Mouse (Mus musculus): ENCODE results near the gene Olfr1303. TPM values are rescaled to one million over a fixed set of nuclear protein-coding genes. Genes with fewer than 3 reads are reported as not detected.

Olfr1303 gene
- not detected for polyA plus RNA-seq (2014; fragmentation: Illumina TruSeq; extraction: RNeasy Lipid Tissue Mini Kit (QIAGEN cat#74804); ENCODE audit: low read depth, low replicate concordance)

DNA sequence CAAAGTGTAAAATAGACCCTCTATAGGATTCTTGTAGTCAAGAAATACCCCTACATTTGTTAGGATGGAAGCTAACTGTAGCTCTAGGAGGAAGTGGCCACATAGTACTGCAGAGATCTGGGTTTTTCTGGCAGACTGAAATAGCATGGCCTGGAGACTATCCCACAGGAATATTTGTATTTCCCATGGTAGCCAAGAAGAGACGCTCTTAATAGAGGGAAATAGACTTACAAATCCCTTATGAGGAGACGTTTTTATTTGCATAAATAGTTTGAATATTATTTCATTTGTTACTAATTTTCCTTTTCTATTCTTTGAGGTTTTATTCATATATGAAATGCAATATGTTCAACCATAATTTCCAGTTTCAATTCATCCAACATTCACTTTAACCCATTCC is at the start of gene Olfr1303:
Gene Olfr1303, minus strand, starts transcription at position 101 of the 400 bp plus-strand sequence.

DNA sequence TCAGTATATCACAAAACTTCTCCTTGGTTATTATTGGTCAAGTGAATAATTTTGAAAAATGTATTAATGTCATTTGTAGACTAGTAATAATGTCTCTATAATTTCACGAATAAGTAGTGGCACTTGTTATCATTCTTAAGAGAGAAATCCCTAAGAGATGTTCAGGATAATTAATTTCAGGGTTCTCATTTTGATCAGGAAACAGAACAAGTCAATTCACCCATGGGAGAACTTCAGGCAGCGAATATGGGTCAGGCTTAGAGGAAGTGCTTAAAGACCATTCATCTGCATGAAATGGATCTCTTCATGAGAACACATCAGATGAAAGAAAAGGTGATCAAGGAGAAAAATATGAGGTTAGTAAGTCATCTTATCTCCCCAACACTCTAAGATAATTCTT is 43.0 kb downstream of the Olfr1303 start, which contains the start of gene Olfr1302:
Gene Olfr1302, plus strand, starts transcription at position 301 of the 400 bp plus-strand sequence.

Other genes starting within 250 kb of the Olfr1303 start
- gene Olfr1297, start 193.8 kb downstream of the Olfr1303 start, polyA plus RNA-seq (2014; fragmentation: Illumina TruSeq; extraction: RNeasy Lipid Tissue Mini Kit (QIAGEN cat#74804); ENCODE audit: low read depth, low replicate concordance): not detected
- not detected for gene Olfr1298, start 171.1 kb downstream of the Olfr1303 start, polyA plus RNA-seq (2014; fragmentation: Illumina TruSeq; extraction: RNeasy Lipid Tissue Mini Kit (QIAGEN cat#74804); ENCODE audit: low read depth, low replicate concordance)
- gene Olfr1299, start 158.9 kb downstream of the Olfr1303 start, polyA plus RNA-seq (2014; fragmentation: Illumina TruSeq; extraction: RNeasy Lipid Tissue Mini Kit (QIAGEN cat#74804); ENCODE audit: low read depth, low replicate concordance): not detected
- not detected for gene Olfr1301, start 69.3 kb downstream of the Olfr1303 start, polyA plus RNA-seq (2014; fragmentation: Illumina TruSeq; extraction: RNeasy Lipid Tissue Mini Kit (QIAGEN cat#74804); ENCODE audit: low read depth, low replicate concordance)
- gene Olfr1302, start 42.9 kb downstream of the Olfr1303 start, polyA plus RNA-seq (2014; fragmentation: Illumina TruSeq; extraction: RNeasy Lipid Tissue Mini Kit (QIAGEN cat#74804); ENCODE audit: low read depth, low replicate concordance): not detected
- not detected for gene Olfr1305, start 56.8 kb upstream of the Olfr1303 start, polyA plus RNA-seq (2014; fragmentation: Illumina TruSeq; extraction: RNeasy Lipid Tissue Mini Kit (QIAGEN cat#74804); ENCODE audit: low read depth, low replicate concordance)
- gene Olfr1306, start 95.9 kb upstream of the Olfr1303 start, polyA plus RNA-seq (2014; fragmentation: Illumina TruSeq; extraction: RNeasy Lipid Tissue Mini Kit (QIAGEN cat#74804); ENCODE audit: low read depth, low replicate concordance): not detected
- not detected for gene Olfr1307, start 129.1 kb upstream of the Olfr1303 start, polyA plus RNA-seq (2014; fragmentation: Illumina TruSeq; extraction: RNeasy Lipid Tissue Mini Kit (QIAGEN cat#74804); ENCODE audit: low read depth, low replicate concordance)
- gene Olfr1308, start 144.6 kb upstream of the Olfr1303 start, polyA plus RNA-seq (2014; fragmentation: Illumina TruSeq; extraction: RNeasy Lipid Tissue Mini Kit (QIAGEN cat#74804); ENCODE audit: low read depth, low replicate concordance): not detected
- gene Olfr1309, start 169.9 kb upstream of the Olfr1303 start, polyA plus RNA-seq (2014; fragmentation: Illumina TruSeq; extraction: RNeasy Lipid Tissue Mini Kit (QIAGEN cat#74804); ENCODE audit: low read depth, low replicate concordance): not detected
- not detected for gene Olfr1310, start 192.4 kb upstream of the Olfr1303 start, polyA plus RNA-seq (2014; fragmentation: Illumina TruSeq; extraction: RNeasy Lipid Tissue Mini Kit (QIAGEN cat#74804); ENCODE audit: low read depth, low replicate concordance)
- not detected for gene Olfr1311, start 204.1 kb upstream of the Olfr1303 start, polyA plus RNA-seq (2014; fragmentation: Illumina TruSeq; extraction: RNeasy Lipid Tissue Mini Kit (QIAGEN cat#74804); ENCODE audit: low read depth, low replicate concordance)
- not detected for gene Olfr1312, start 229.9 kb upstream of the Olfr1303 start, polyA plus RNA-seq (2014; fragmentation: Illumina TruSeq; extraction: RNeasy Lipid Tissue Mini Kit (QIAGEN cat#74804); ENCODE audit: low read depth, low replicate concordance)